Mouse (Mus musculus) megakaryocyte, adult 5-6 weeks (primary cell): ENCODE measurements around the gene Slc6a11. TPM values are rescaled to one million over a fixed set of nuclear protein-coding genes. Genes with fewer than 3 reads are reported as not detected.

Experiments used
- ATAC-seq: 2 replicates; pipeline ENCODE4 v1.8.0; 2016; ENCODE audit warnings: mild to moderate bottlenecking, inconsistent platforms; ENCODE audit not compliant: poor library complexity, severe bottlenecking
- total RNA-seq, 2 experiments: library from RNA; stranded (forward) in 1 of 2; stranded (reverse) in 1 of 2; fragments of 153-499, 151-499 nt in 1 of 2; fragments of 221-1000, 200-1000 nt in 1 of 2; gene quantifications; 2 replicates each; pipeline versions ENCODE4 v1.2.3 to v1.2.4; 2015 to 2017

Slc6a11 gene
- total RNA-seq, 2 experiments from 2014 or later, result not detected

- ATAC-seq, result no peak
Measured at GRCm38 (mm10) chr6:114297260-114298002, 166.4 kb downstream of the Slc6a11 start.

Other genes starting within 250 kb of the Slc6a11 start
- gene Atp2b2, start 88.6 kb upstream of the Slc6a11 start, total RNA-seq (2015), result not detected in 2 replicates
- not detected in 2 replicates for gene Atp2b2, start 88.6 kb upstream of the Slc6a11 start, total RNA-seq (2017)
- not detected in 2 replicates for gene Slc6a1, start 151.4 kb downstream of the Slc6a11 start, total RNA-seq (2015)
- gene Slc6a1, start 151.4 kb downstream of the Slc6a11 start, total RNA-seq (2017), result not detected in 2 replicates